Mouse (Mus musculus) adrenal gland, postnatal 4 days (tissue): ENCODE results near the gene Dctn1. TPM values are rescaled to one million over a fixed set of nuclear protein-coding genes. Genes with fewer than 3 reads are reported as not detected.
A peak's percentile ranks its signal among the peaks of the same experiment; 100 is the strongest.
"Not testable (repeated sequence)": the region's sequence is repeated elsewhere in the genome, so short reads cannot be mapped to it uniquely, and the experiment has no call there.

Experiments
- DNase-seq, 2 experiments: peaks; one replicate each; pipeline ENCODE4 v3.0.0; 2021 to 2022; ENCODE audit warnings: low spot score in 2 of 2, mixed read lengths in 2 of 2
- total RNA-seq, 2 experiments: library from RNA; stranded (reverse); gene quantifications; 2 replicates each; pipeline ENCODE4 v1.2.3; 2021

Dctn1 gene
- total RNA-seq, 2 experiments from 2014 or later = 156 to 176 TPM

DNA sequence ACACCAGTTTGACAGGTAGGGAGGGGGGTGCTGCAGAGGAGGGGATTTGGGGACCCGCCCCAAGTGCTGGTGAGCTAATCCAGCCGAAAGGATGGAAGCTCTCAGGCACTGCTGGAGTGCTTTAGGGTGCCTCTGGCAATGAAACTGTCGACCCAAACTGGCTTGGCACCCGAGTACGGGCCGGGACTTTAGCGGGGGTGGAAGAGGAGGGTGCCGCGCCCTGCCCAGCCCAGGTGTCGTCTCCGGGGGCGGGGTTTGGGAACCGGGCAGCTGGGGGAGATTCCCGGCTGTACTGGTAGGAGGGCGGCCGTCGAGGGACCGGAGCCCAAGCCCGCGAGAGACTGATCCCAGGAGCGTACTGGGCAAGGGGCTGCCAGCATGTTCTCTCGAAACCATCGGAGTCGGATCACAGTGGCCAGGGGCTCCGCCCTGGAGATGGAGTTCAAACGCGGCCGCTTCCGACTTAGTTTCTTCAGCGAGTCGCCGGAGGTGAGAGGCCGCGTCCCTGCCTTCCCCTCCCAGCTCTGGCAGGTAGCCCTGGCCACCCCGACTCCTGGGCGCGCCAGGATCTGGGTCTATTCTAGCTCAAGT lies 30.1 kb upstream of the Dctn1 start:
- DNase-seq = no peak

DNA sequence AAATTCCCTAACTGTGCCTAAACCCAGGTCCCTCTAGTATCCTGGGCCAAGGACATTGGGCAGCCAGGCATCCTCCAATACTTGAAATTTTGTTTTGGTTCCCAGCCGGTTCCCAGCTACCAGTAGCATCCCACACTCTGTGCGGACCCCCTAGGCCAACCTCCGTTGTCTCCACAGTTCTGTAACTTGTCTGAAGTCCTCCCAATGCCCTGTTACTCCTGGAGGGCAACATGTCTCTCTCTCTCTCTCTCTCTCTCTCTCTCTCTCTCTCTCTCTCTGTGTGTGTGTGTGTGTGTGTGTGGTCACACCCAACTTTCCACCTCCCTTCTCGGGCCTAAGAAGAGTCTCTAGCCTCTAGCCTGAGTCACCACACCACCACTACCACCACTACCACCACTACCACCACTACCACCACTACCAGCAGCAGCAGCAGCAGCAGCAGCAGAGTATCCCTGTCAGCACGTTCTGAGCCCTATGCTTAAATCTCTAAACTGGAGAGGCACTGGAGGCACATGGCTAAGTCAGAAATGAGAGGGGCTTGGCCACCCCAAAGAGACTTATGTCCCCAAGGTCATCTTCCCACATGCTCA lies 29.3 kb upstream of the Dctn1 start:
- DNase-seq = no peak

DNA sequence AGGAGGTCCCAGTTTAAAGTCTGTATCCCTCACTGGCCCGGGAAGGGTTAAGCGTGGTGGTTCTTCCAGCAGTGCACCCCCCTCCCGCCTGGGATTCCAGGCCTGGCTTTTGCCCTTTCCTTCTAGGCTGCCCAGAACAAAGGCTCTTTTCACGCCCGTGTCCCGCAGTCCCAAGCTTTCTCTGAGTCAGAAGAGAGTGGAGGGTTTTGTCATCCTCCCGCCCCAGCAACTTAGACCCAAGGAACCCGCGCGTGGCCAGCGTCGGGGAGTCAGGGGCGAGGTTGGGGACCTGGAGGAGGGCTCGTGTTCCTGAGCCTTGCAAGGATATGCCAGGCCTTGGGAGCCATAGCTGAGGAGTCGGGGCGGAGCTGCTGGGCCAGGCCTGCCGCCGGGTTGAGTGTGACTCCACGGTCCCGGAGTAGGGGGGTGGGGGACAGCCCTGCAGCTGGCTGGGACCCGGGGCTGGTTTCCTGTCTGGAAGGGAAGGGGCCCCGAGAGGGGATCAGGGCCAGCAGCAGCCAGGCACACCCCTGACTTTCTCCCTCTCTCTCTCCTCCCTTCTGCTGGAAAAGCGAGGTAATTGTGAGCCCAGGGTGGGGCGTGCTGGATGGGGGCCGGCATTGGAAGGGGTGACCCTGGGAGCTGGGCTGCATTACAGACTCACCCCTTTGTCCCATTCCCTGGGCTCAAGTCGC lies 28.7 kb upstream of the Dctn1 start:
- DNase-seq = peak in 1 of 2 experiments; percentile 60

DNA sequence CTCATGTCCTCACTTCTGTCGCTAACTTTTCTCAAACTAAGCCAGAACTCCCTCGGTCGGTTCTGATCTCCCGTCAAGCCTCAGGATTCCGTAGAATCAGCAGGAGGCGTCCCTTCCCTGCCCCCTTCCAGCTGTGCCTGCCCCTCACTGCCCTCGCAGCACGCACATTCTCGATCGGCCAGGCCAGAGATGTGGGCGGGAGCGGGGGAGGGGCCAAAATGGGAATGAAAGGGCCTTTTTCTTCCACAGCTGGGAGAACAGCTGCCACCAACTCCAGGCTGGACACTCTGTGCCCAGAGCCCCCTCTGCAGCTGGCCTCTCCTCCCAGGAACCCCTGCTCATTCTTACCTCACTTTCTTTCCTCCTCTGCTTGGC lies 28.2 kb upstream of the Dctn1 start:
- DNase-seq = peak; percentile 71 to 83

DNA sequence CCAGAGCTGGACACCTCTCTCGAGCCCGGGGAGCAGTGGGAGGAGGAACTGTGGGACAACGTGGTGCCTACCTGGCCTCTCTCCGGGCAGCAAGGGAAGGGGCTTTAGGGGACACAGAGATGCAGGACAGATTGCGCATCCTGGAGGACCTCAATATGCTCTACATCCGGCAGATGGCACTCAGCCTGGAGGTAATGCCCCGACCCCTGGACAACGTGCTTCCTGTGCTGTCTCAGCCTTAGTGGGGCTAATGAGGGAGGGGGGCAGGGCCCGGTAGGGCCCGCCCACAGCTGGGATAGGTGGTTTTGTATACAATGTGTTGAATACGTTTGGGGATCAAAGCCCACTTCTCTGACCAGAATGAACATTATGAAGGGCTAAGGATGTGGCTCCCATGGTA lies 27.7 kb upstream of the Dctn1 start:
- DNase-seq = no peak

DNA sequence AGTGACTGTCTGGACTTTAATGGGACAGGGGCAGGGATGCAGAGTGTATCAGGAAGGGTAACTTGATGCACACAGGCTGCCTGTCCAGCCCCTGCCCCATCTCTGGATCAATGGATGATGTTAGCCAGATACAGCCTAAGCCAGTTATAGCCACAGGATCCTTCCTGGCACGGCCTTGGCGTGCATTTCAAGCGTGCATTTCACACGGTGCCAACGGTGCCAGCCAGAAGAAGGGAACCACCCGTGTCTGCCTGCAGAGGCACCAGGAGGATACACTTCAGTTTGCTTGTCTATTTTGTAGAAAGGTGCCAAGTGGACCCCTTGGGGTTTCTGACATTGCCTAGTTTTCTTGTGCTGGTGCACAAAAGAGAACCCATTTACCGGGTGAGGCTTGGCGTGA lies 25.7 kb upstream of the Dctn1 start:
- DNase-seq = no peak

DNA sequence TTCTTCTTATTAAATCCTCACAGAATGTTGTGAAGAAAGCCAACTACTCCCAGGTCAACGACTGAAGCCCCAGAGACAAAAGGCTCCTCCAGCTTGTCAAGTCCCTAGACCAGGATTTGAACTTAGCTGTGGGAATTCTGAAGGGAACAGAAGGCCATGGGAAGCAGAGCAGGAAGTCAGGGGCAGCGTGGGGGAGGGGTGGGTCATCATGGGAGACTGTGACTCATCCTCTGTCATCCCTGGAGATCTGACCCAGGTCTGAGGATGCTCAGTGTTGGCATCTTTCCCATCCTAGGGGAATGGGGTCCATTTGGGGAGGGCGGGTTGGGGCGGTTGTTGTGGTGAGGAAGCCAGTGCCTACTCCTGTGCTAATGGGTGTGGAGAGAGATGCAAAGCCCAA lies 24.1 kb upstream of the Dctn1 start:
- DNase-seq = no peak

DNA sequence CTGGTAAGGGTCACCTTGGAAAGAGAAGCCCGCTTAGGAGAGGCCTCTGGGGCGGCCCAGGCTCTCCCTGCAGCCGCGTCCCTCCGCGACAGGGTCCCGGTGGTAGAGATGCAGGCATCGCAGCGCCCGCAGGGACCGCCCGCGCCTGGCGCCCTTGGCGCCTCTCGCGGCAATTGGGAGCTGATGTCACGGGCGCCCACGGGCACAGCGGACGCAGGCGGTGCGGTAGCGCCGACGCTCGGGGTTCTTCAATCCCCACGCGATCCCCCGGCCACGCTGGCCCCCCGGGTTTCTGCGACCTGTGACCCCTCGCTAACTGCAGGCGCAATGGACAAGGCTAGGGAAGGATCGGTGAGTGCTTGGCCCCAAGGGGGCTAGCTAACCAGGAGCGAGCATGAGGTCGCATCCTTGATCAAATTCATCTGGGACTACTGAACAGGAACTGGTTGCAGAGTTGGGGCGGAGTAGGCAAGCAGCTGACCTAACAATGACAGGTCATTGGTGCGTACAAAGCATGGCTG lies 23.4 kb upstream of the Dctn1 start:
- no peak for DNase-seq

DNA sequence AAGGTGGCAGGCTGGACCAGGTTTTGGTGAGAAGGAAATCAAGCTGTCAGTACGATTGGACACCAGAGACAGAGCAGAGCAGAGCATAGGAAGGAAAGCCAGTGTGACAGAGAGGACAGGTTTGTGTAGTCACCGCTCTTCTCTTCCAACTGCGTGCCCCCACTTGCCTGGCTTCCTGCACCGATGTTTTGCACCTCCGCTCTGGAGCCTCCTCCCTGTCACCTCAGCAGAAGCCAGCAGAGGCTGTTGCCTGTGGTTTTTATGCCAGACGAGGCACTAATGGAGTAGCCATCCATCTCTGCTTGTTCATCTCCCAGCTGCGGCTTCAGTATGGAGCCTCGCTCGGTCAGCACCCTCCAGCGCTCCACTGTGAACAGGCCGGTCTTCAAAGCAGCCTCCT lies 22.8 kb upstream of the Dctn1 start:
- DNase-seq = no peak

DNA sequence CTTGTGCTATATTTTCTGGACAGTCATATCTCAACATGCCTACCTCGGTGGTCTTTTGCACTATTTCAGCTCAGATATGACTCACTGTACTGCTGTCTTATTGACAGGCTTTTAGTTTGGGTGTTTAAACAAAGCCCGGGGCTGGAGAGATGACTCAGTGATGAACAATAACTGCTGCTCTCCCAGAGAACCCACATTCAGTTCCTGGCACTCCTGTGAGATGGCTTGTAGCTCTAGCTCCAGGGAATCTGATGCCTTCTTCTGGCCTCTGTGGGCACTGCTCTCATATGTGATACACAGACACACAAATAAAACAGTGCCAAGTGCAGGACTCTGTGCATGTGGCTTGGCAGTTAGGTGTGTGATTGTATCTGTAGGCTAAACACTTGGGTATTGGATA lies 20.5 kb upstream of the Dctn1 start:
- DNase-seq = no peak

DNA sequence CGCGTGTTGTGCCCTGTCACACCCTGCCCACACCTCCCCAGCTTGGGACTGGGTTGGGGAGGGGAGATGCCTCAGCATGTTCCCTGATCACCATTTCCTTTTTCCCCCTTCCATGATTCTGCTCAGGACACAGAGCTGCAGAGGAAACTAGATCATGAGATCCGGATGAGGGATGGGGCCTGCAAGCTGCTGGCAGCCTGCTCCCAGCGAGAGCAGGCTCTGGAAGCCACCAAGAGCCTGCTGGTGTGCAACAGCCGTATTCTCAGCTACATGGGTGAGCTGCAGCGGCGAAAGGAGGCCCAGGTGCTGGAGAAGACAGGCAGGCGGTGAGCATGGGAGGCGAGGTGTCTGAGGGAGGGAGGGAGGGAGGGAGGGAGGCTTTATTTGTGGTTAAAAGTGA lies 19.9 kb upstream of the Dctn1 start:
- no peak for DNase-seq

DNA sequence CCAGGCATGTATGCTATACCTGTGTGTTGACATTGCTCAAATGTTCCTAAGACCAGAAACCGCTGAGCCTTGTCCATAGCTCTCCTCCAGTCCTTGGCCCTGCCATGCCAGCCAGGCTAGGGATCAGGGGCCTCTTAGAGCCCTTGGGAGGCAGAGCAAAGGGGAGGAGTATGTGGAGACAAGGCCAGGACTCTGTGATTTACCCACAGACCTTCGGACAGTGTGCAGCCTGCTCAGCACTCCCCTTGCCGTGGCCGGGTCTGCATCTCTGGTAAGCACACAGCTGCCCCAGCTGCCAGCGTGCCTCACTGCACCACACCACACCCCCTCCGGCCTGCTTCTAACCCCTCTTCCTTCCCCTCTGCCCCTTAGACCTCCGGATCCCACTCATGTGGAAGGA lies 18.4 kb upstream of the Dctn1 start:
- DNase-seq = no peak

DNA sequence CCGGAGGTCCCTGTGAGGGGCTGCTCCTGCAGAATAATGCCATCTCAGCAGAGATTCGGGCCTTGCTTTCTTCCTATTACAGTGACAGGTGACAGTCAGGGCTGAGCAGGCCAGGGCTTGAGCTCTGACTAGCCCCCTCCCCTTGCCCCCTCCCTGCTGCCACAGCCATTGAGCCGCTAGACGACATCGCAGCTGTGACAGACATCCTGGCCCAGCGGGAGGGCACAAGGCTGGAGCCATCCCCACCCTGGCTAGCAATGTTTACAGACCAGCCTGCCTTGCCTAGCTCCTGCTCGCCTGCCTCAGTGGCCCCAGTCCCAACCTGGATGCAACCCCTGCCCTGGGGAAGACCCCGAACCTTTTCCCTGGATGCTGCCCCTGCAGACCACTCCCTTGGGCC lies 14.0 kb upstream of the Dctn1 start:
- no peak for DNase-seq

DNA sequence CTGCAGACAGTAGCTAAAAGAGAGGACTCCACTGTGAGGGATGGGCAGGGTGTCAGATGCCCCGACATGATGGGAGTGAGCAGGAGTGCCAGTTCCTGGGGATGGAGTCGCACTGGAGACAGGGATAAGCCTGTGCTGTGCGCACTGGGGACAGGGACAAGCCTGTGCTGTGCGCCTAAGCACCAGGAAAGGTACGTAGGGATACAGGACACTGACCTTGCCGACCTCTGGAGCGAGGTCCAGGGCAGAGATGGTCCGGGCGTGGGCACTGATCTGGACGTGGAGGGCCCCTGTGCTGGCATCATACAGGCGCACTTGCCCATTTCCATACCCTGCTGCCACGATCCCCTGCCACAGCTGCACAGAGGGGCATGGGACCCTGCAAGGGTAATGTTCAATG lies 12.7 kb upstream of the Dctn1 start:
- no peak for DNase-seq

DNA sequence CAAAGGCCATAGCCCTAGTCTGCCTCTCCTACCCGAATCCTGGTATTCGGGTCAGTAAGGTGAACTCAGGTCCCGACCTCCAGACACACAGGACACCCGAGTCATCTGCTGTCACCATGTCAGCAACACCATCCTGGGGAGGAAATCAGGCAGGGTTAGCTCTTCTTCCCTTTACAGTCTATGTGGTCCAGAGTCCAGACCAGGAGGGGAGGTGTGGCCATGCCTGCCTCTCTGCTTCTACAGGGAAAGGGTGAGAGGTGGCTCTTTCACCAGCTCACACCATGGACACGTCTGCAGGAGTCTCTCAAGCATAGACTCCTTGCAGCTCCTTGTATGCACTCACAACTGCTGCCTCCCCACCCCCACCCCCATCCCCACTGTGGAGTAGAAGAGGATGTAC lies 12.2 kb upstream of the Dctn1 start:
- no peak for DNase-seq

DNA sequence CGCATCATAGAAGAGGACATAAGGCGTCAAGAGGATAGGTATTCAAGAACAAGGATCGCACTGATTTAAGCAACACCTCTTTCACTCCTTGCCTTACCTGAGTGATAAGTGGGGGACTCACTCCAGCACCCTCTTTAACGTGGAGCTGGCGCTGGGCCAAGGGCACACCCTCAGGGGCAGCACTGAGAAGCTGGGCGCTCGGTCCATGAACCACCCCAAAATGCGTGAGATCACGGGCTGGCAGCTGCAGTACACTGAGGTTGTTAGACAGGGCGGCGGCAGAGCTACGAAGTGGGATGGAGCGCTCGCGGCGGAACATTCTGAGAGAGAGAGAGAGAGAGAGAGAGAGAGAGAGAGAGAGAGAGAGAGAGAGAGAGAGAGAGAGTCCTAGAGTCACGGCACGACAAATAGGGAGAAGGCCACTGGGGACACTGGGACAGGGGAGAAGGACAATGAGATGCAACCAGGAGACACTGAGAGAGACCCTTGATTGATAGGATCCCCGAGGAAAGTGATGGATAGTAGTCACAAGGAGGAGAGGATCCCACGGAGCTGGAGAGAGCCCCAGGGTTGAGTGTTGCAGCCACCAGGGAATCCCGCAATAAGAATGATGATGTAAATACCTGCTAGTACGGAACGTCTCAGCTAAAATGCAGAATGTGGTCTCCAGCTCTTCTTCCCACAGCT lies 10.0 kb upstream of the Dctn1 start:
- no peak for DNase-seq

DNA sequence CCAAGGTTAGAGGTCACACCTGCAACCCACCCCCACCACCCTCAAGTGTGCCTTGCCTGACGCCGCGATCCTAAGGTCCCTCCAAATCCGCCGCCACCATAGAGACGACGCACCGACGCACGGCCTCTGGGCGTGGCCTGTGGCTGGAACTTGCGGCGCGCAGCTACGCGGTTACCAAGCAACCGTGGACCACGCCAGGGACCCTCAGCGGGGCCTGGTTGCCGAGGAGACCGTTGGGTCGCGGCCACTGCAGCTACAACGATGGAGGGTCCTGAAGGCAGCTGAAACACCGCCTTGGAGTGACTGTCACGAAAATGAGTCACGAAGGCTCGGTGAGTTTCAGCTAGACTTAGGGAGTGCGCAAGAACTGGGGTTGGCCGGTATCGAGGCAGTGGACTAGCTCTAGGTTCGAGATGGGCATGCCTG lies 9.4 kb upstream of the Dctn1 start, which contains the start of the genes Wdr54 and 1700003E16Rik:
Gene Wdr54 (minus strand): TSS at position 139 of the 426 bp plus-strand sequence.
Gene 1700003E16Rik (plus strand): TSS at position 146 of the 426 bp plus-strand sequence.
- DNase-seq = no peak

DNA sequence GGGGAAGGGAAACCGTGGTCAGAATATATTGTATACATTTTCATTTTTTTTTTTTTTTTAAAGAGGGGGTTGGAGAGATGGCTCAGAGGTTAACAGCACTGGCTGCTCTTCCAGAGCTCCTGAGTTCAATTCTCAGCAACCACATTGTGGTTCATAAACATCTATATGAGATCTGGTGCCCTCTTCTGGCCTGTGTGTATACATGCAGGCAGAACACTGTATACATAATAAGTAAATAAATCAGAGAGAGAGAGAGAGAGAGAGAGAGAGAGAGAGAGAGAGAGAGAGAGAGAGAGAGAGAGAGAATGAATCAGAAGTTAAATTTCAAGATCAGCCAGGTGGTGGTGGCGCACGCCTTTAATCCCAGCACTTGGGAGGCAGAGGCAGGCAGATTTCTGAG lies 6.3 kb upstream of the Dctn1 start:
- not testable (repeated sequence) for DNase-seq

DNA sequence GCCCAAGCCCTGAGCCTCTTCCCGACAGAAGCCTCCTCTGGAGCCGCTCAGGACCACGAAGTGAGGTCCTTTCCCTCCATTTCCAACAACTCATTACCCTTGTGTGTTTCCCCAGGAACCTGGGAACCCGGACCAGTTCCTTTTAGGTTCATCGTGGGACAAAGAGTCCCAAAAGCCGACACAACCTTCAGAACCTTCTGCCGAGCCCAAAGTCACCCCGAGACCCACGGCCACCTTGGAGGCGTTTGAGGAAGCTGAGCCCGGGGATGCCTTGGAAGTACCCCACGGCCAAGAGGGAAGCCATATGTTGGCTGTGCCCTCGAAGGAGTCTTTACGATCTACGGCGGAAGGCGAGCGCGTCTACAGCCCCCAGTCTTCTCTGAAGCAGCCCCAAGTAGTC lies 4.3 kb upstream of the Dctn1 start:
- DNase-seq = no peak

DNA sequence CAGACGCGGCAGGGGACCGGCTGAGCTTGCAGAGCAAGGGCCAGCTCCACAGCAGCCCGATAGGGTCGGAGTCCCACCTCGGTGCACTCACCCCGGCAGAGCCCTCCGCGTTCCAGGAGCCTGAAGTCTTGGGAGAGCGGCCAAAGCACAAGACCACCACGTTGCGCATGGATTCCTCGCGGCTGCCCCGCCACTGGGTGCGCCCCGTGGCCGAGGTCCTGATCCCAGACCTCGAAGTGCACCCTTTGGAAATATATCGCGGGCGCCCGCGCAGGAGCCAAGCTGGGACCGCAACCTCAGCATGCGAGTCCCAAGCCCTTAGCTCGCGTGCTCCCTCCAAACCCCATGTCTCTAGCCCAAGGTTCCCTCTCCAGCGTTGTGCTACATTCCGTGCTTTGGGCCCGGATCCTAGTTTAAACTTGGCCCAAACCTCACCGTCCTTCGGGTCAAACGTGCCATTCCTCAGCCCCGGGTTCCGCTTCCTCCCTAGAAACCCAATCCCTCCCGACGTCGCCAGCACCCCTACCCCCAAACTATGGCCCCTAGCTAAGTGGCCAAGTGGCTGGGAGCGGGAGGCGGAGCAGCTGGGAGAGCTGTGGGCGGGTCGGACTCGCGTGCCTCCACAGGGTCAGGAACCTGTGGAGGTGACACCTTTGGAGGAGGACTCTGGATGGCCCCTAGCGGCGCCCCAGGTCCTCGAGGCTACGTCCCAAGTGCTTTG lies 3.6 kb upstream of the Dctn1 start:
- DNase-seq = no peak

DNA sequence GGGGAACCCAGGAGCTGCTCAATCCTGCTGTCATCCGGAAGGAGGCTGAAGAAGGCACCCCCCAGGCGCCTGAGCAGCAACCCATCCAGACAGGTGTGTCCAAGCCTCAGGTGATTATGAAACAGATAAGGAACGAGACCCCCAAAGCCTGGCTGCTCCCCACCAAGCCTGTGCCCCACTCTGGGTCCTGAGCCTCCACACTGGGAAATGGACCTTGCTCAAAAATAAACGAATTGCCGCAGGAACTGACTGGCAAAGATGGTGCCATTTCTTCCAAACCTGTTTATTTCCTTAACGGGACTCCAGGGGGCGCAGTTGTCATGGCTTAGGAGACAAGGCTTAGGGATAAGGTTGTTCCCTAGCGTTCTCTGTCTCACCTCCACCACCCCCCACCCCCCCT lies 3.0 kb upstream of the Dctn1 start:
- DNase-seq = peak in 1 of 2 experiments; percentile 34
